Mouse (Mus musculus) megakaryocyte, embryonic 14.5 days (primary cell): ENCODE results near the gene Vipas39.

Source experiments
- FLI1 ChIP-seq: IDR thresholded peaks from 2 replicates; pipeline ENCODE4 v1.6.1; 2012; ENCODE audit warnings: low read length, inconsistent platforms, mixed read lengths
- GATA1 ChIP-seq: IDR thresholded peaks from 3 replicates; pipeline ENCODE4 v1.6.1; 2012; ENCODE audit warnings: mixed read lengths, low read length, inconsistent platforms, borderline replicate concordance

- TF ChIP-seq GATA1 = no peak
- no peak for TF ChIP-seq FLI1
Observed at GRCm38 (mm10) chr12:87267682-87268081, 1.6 kb upstream of the Vipas39 start.
